Mouse (Mus musculus): ENCODE results near the gene Olfr1411. TPM values are rescaled to one million over a fixed set of nuclear protein-coding genes. Genes with fewer than 3 reads are reported as not detected.

Gene Olfr1411
- not detected in 2 replicates for polyA plus RNA-seq (2014; fragmentation: Nextera tagmentation; extraction: Ambion mirVana)

DNA sequence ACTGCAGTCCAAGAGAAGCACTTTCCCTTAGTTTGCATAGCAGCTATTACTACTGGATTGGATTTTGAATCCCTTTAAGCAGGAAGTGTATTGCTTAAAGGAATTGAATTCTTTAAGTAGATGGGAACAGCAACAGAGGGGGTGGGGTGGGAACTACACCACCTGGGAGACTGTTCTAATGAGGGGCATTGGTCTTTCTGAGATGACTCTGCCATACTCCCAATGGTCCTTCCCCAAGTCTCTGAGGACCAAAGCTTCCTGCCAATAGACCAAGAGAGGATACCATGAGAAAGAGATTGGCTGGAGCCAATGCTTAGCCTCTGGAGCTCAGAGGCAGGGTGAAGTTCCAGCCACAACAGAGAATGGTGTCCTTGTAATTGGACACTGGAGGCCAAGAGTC is at the start of gene Olfr1411:
Gene Olfr1411, plus strand, starts transcription at position 301 of the 400 bp plus-strand sequence.
- Histone ChIP-seq H3K27me3 (ENCODE audit: control insufficient read depth, insufficient read depth, low read length) (no peaks in the 10 kb centered on the region), H3K27ac (replicated peaks in 1 of 2; ENCODE audit: control insufficient read depth in 1 of 2, insufficient read depth in 1 of 2, low read depth in 2 of 2, low read length in 2 of 2) (no peak within 1 kb of the TSS), H3K4me1 (ENCODE audit: control insufficient read depth in 2 of 2, insufficient read depth in 2 of 2, low read length in 2 of 2) (no peaks in the 10 kb centered on the region), H3K9me3 (ENCODE audit: control insufficient read depth, low read length) (no peaks in the 10 kb centered on the region), H3K4me3 (ENCODE audit: control insufficient read depth in 1 of 2, insufficient read depth in 1 of 2, low read depth in 1 of 2, low read length in 2 of 2) (no peak within 1 kb of the TSS), H3K4me2 (ENCODE audit: low read length) (no peak within 1 kb of the TSS), H3K36me3 (ENCODE audit: control insufficient read depth, insufficient read depth, low read length) (no peaks in the 10 kb centered on the region), H3K9ac (ENCODE audit: low read length) (no peak within 1 kb of the TSS)
- ATAC-seq (ENCODE audit: insufficient number of reproducible peaks, insufficient read depth, low FRiP score, low read depth), result no peak

- H3K27me3 ChIP-seq (ENCODE audit: control insufficient read depth, insufficient read depth, low read length), result no peaks in the 10 kb centered on the region
- ATAC-seq (ENCODE audit: insufficient number of reproducible peaks, insufficient read depth, low FRiP score, low read depth), result no peak
- H3K36me3 ChIP-seq (ENCODE audit: control insufficient read depth, insufficient read depth, low read length), result no peaks in the 10 kb centered on the region
- H3K4me2 ChIP-seq (ENCODE audit: low read length), result no peak overlapping the region
- 71% methylated on average over 2 of the region's 2 CpGs for WGBS
- H3K27ac ChIP-seq (replicated peaks in 1 of 2; ENCODE audit: control insufficient read depth in 1 of 2, insufficient read depth in 1 of 2, low read depth in 2 of 2, low read length in 2 of 2), result no peak overlapping the region
- no peaks in the 10 kb centered on the region for H3K4me1 ChIP-seq (ENCODE audit: control insufficient read depth in 2 of 2, insufficient read depth in 2 of 2, low read length in 2 of 2)
- H3K4me3 ChIP-seq (ENCODE audit: control insufficient read depth in 1 of 2, insufficient read depth in 1 of 2, low read depth in 1 of 2, low read length in 2 of 2), result no peak overlapping the region
- no peaks in the 10 kb centered on the region for H3K9me3 ChIP-seq (ENCODE audit: control insufficient read depth, low read length)
- H3K9ac ChIP-seq (ENCODE audit: low read length), result no peak overlapping the region
Observed at GRCm38 (mm10) chr1:92545929-92546328, 48.3 kb upstream of the Olfr1411 start.

GRCm38 (mm10) chr1:92571022-92571421 is 23.2 kb upstream of the Olfr1411 start, which contains the start of gene Olfr1413:
Gene Olfr1413 (plus strand): TSS chr1:92571322.
- 82% methylated on average over 3 of the region's 3 CpGs for WGBS
- H3K4me2 ChIP-seq (ENCODE audit: low read length), result no peak within 1 kb of the TSS
- H3K9me3 ChIP-seq (ENCODE audit: control insufficient read depth, low read length), result no peaks in the 10 kb centered on the region
- H3K4me1 ChIP-seq (ENCODE audit: control insufficient read depth in 2 of 2, insufficient read depth in 2 of 2, low read length in 2 of 2), result no peaks in the 10 kb centered on the region
- no peak within 1 kb of the TSS for H3K4me3 ChIP-seq (ENCODE audit: control insufficient read depth in 1 of 2, insufficient read depth in 1 of 2, low read depth in 1 of 2, low read length in 2 of 2)
- ATAC-seq (ENCODE audit: insufficient number of reproducible peaks, insufficient read depth, low FRiP score, low read depth), result no peak
- H3K27ac ChIP-seq (replicated peaks in 1 of 2; ENCODE audit: control insufficient read depth in 1 of 2, insufficient read depth in 1 of 2, low read depth in 2 of 2, low read length in 2 of 2), result no peak within 1 kb of the TSS
- H3K36me3 ChIP-seq (ENCODE audit: control insufficient read depth, insufficient read depth, low read length), result no peaks in the 10 kb centered on the region
- no peak within 1 kb of the TSS for H3K9ac ChIP-seq (ENCODE audit: low read length)
- H3K27me3 ChIP-seq (ENCODE audit: control insufficient read depth, insufficient read depth, low read length), result no peaks in the 10 kb centered on the region

GRCm38 (mm10) chr1:92585479-92585878 is 8.7 kb upstream of the Olfr1411 start, which contains the start of gene Olfr1412:
Gene Olfr1412 (plus strand): TSS chr1:92585779.
- no peaks in the 10 kb centered on the region for H3K4me1 ChIP-seq (ENCODE audit: control insufficient read depth in 2 of 2, insufficient read depth in 2 of 2, low read length in 2 of 2)
- no peak for ATAC-seq (ENCODE audit: insufficient number of reproducible peaks, insufficient read depth, low FRiP score, low read depth)
- no peak within 1 kb of the TSS for H3K4me2 ChIP-seq (ENCODE audit: low read length)
- no peak within 1 kb of the TSS for H3K27ac ChIP-seq (replicated peaks in 1 of 2; ENCODE audit: control insufficient read depth in 1 of 2, insufficient read depth in 1 of 2, low read depth in 2 of 2, low read length in 2 of 2)
- no peaks in the 10 kb centered on the region for H3K27me3 ChIP-seq (ENCODE audit: control insufficient read depth, insufficient read depth, low read length)
- H3K4me3 ChIP-seq (ENCODE audit: control insufficient read depth in 1 of 2, insufficient read depth in 1 of 2, low read depth in 1 of 2, low read length in 2 of 2), result no peak within 1 kb of the TSS
- H3K36me3 ChIP-seq (ENCODE audit: control insufficient read depth, insufficient read depth, low read length), result no peaks in the 10 kb centered on the region
- WGBS, result 78% methylated on average over 2 of the region's 2 CpGs
- H3K9ac ChIP-seq (ENCODE audit: low read length), result no peak within 1 kb of the TSS
- H3K9me3 ChIP-seq (ENCODE audit: control insufficient read depth, low read length), result no peaks in the 10 kb centered on the region

DNA sequence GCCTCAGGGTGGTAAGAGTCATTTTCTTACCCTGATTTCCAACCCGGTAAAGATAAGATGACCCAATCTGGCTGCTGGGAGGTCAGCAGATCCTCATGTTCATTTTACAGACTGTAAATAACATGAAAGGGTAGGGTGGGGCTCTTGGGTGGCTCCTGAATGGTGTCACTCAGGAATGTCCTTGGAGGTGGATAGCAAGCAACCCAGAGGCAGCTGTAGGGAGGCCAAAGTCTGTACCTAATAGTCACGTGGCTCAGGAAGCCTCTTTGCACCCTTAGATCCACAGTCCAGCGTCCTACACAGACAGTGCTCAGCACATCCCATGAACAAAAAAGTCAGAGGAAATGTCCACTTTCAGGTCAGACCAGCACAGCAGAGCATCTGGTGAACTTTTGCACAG is 1.8 kb downstream of the Olfr1411 start:
- Histone ChIP-seq H3K9ac (ENCODE audit: low read length) (no peak overlapping the region), H3K36me3 (ENCODE audit: control insufficient read depth, insufficient read depth, low read length) (no peaks in the 10 kb centered on the region), H3K4me3 (ENCODE audit: control insufficient read depth in 1 of 2, insufficient read depth in 1 of 2, low read depth in 1 of 2, low read length in 2 of 2) (no peak overlapping the region), H3K4me1 (ENCODE audit: control insufficient read depth in 2 of 2, insufficient read depth in 2 of 2, low read length in 2 of 2) (no peaks in the 10 kb centered on the region), H3K4me2 (ENCODE audit: low read length) (no peak overlapping the region), H3K27me3 (ENCODE audit: control insufficient read depth, insufficient read depth, low read length) (no peaks in the 10 kb centered on the region), H3K9me3 (ENCODE audit: control insufficient read depth, low read length) (no peaks in the 10 kb centered on the region), H3K27ac (replicated peaks in 1 of 2; ENCODE audit: control insufficient read depth in 1 of 2, insufficient read depth in 1 of 2, low read depth in 2 of 2, low read length in 2 of 2) (no peak overlapping the region)
- no peak; the same call in 1 of the 2 replicates for ATAC-seq (ENCODE audit: insufficient number of reproducible peaks, insufficient read depth, low FRiP score, low read depth)
- 69% methylated on average over 3 of the region's 3 CpGs for WGBS

DNA sequence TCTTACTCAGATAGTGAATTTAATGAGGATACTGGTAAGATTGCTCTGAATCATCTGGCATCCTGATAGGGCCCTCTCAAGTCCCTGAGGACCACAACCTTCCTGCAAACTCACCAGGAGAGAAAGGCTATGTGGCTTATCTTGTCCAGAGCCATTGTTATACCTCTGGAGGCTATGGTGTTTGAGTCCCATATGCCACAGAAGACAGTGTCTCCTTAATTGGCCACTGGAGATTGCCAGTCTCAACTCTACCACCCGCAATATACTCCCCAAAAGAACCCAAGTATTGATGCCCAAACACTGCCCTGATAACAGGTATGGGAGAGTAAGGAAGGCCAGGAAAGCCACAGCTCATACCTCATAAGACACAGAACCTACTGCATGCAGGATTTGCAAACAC is 11.3 kb downstream of the Olfr1411 start, which contains the start of gene Olfr1410:
Gene Olfr1410, plus strand, starts transcription at position 301 of the 400 bp plus-strand sequence.
- ATAC-seq (ENCODE audit: insufficient number of reproducible peaks, insufficient read depth, low FRiP score, low read depth), result no peak
- H3K9me3 ChIP-seq (ENCODE audit: control insufficient read depth, low read length), result no peaks in the 10 kb centered on the region
- WGBS, result 75% methylated on average over 1 of the region's 1 CpGs

DNA sequence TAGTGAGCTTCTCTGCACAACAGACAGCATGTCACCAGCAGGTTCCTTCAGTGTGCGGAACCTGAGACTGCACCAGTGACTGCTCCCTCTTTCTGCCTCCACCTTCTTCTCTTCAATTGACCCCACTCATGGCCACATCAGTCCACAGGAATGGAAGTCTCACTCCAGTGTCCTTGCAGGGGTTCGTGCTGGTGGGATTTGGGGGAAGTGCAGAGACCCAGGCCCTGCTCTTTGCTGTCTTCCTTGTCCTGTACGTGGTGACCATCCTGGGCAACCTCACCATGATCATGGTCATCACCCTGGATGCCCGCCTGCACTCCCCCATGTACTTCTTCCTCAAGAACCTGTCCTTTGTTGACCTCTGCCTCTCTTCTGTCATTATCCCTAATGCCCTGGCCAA is 13.5 kb downstream of the Olfr1411 start:
- ATAC-seq (ENCODE audit: insufficient number of reproducible peaks, insufficient read depth, low FRiP score, low read depth), result no peak
- WGBS, result 70% methylated on average over 4 of the region's 4 CpGs
- Histone ChIP-seq H3K36me3 (ENCODE audit: control insufficient read depth, insufficient read depth, low read length) (no peaks in the 10 kb centered on the region), H3K27ac (replicated peaks in 1 of 2; ENCODE audit: control insufficient read depth in 1 of 2, insufficient read depth in 1 of 2, low read depth in 2 of 2, low read length in 2 of 2) (no peak overlapping the region), H3K9me3 (ENCODE audit: control insufficient read depth, low read length) (no peaks in the 10 kb centered on the region), H3K4me1 (ENCODE audit: control insufficient read depth in 2 of 2, insufficient read depth in 2 of 2, low read length in 2 of 2) (no peaks in the 10 kb centered on the region), H3K9ac (ENCODE audit: low read length) (no peak overlapping the region), H3K4me2 (ENCODE audit: low read length) (no peak overlapping the region), H3K4me3 (ENCODE audit: control insufficient read depth in 1 of 2, insufficient read depth in 1 of 2, low read depth in 1 of 2, low read length in 2 of 2) (no peak overlapping the region), H3K27me3 (ENCODE audit: control insufficient read depth, insufficient read depth, low read length) (peaks cover 8% of the 10 kb centered on the region; the same call in 1 of the 2 replicates)

More for the DNA sequence above, 11.3 kb downstream of the Olfr1411 start, which contains the start of gene Olfr1410:
- H3K27ac ChIP-seq (replicated peaks in 1 of 2; ENCODE audit: control insufficient read depth in 1 of 2, insufficient read depth in 1 of 2, low read depth in 2 of 2, low read length in 2 of 2), result no peak within 1 kb of the TSS
- H3K27me3 ChIP-seq (ENCODE audit: control insufficient read depth, insufficient read depth, low read length), result peaks cover 6% of the 10 kb centered on the region; the same call in 1 of the 2 replicates
- H3K4me1 ChIP-seq (ENCODE audit: control insufficient read depth in 2 of 2, insufficient read depth in 2 of 2, low read length in 2 of 2), result no peaks in the 10 kb centered on the region
- H3K36me3 ChIP-seq (ENCODE audit: control insufficient read depth, insufficient read depth, low read length), result no peaks in the 10 kb centered on the region
- H3K4me2 ChIP-seq (ENCODE audit: low read length), result no peak within 1 kb of the TSS
- H3K9ac ChIP-seq (ENCODE audit: low read length), result no peak within 1 kb of the TSS
- H3K4me3 ChIP-seq (ENCODE audit: control insufficient read depth in 1 of 2, insufficient read depth in 1 of 2, low read depth in 1 of 2, low read length in 2 of 2), result no peak within 1 kb of the TSS

DNA sequence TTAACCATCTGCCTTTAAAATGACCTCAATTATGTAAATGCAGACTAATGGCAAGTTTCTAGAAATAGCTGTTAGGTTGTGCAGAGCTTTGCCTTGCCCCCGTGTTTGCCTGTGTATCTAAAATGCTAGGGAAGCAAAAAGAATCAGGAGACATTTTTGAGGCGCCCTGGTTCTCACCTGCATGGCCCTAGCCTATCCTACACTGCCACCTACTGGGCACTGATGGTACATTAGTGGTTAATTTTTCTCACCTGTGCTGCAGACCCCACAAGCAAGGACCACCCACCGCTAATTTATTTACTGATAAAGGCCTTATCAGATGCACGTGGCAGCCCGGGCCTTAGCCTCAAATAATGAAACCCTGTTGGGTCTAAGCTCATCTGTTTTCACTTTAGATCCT is 16.8 kb downstream of the Olfr1411 start:
- Histone ChIP-seq H3K9ac (ENCODE audit: low read length) (no peak overlapping the region), H3K4me1 (ENCODE audit: control insufficient read depth in 2 of 2, insufficient read depth in 2 of 2, low read length in 2 of 2) (no peaks in the 10 kb centered on the region), H3K4me3 (ENCODE audit: control insufficient read depth in 1 of 2, insufficient read depth in 1 of 2, low read depth in 1 of 2, low read length in 2 of 2) (no peak overlapping the region), H3K4me2 (ENCODE audit: low read length) (no peak overlapping the region), H3K27me3 (ENCODE audit: control insufficient read depth, insufficient read depth, low read length) (0 out of 2 replicates have a peak, but pooled peaks cover 3% of the 10 kb centered on the region), H3K9me3 (ENCODE audit: control insufficient read depth, low read length) (no peaks in the 10 kb centered on the region), H3K36me3 (ENCODE audit: control insufficient read depth, insufficient read depth, low read length) (no peaks in the 10 kb centered on the region), H3K27ac (replicated peaks in 1 of 2; ENCODE audit: control insufficient read depth in 1 of 2, insufficient read depth in 1 of 2, low read depth in 2 of 2, low read length in 2 of 2) (no peak overlapping the region)
- WGBS, result 3% methylated on average over 5 of the region's 5 CpGs
- no peak for ATAC-seq (ENCODE audit: insufficient number of reproducible peaks, insufficient read depth, low FRiP score, low read depth)

Data from heart, embryonic 14.5 days (tissue).